Mouse (Mus musculus) forebrain, postnatal 0 days (tissue): ENCODE results near the gene Hoxa9. TPM values are rescaled to one million over a fixed set of nuclear protein-coding genes. Genes with fewer than 3 reads are reported as not detected.

Experiments used
- ATAC-seq: fragments of 200-750 bp; cut with Nextera tagmentation; 2 replicates; pipeline ENCODE4 v1.8.0; 2017; ENCODE audit warnings: mild to moderate bottlenecking, moderate library complexity
- DNase-seq: peaks from one replicate; pipeline ENCODE4 v3.0.0-alpha.2; 2015
- H3K27ac ChIP-seq: fragments of 300-500 bp; sonication (generic); 2 replicates; pipeline ENCODE4 v1.5.1; 2014; ENCODE audit warnings: low read depth, mild to moderate bottlenecking, antibody characterized with exemption, low read length, moderate library complexity, mixed read lengths
- H3K27me3 ChIP-seq: fragments of 300-500 bp; sonication (generic); 2 replicates; pipeline ENCODE4 v1.6.1; 2014; ENCODE audit warnings: mild to moderate bottlenecking, low read length, mixed read lengths; ENCODE audit not compliant: insufficient read depth
- H3K36me3 ChIP-seq: fragments of 300-500 bp; sonication (generic); 2 replicates; pipeline ENCODE4 v1.6.1; 2014; ENCODE audit warnings: mild to moderate bottlenecking, moderate library complexity; ENCODE audit not compliant: insufficient read depth
- H3K4me1 ChIP-seq: fragments of 300-500 bp; sonication (generic); 2 replicates; pipeline ENCODE4 v1.6.1; 2014; ENCODE audit warnings: antibody characterized with exemption; ENCODE audit not compliant: insufficient read depth
- H3K4me2 ChIP-seq: fragments of 300-500 bp; sonication (generic); 2 replicates; pipeline ENCODE4 v1.6.1; 2014; ENCODE audit warnings: low read depth, mild to moderate bottlenecking, moderate library complexity
- H3K4me3 ChIP-seq: fragments of 300-500 bp; sonication (generic); 2 replicates; pipeline ENCODE4 v1.5.1; 2014; ENCODE audit warnings: low read depth, low read length, mixed read lengths
- H3K9ac ChIP-seq: fragments of 300-500 bp; sonication (generic); 2 replicates; pipeline ENCODE4 v1.6.1; 2014; ENCODE audit warnings: mild to moderate bottlenecking
- H3K9me3 ChIP-seq: fragments of 300-500 bp; sonication (generic); 2 replicates; pipeline ENCODE4 v1.6.1; 2016; ENCODE audit warnings: low read length
- CTCF ChIP-seq: sonication (generic); IDR thresholded peaks from 2 replicates; pipeline ENCODE4 v1.5.1; 2016; ENCODE audit warnings: antibody characterized with exemption, control low read depth, low read depth
- WGBS: fragments of 180-500 bp; shearing (Covaris S2); extraction: QIAGEN DNeasy Blood & Tissue Kit; methylation state at CpG from one replicate; pipeline ENCODE4 v1.1.7; 2014; 5-methylcytosine and 5-hydroxymethylcytosine counted together
- polyA plus RNA-seq: library from polyadenylated mRNA; unstranded; fragments of >200 nt; fragmentation: Nextera tagmentation; extraction: Ambion mirVana; gene quantifications from 2 replicates; pipeline ENCODE4 v1.2.1, GENCODE M21; 2015
- total RNA-seq: library from RNA; depleted of rRNA; stranded (reverse); fragments of >200 nt; gene quantifications from 2 replicates; pipeline ENCODE4 v1.2.3, GENCODE M21; 2014

The Hoxa9 gene
- total and polyA plus RNA-seq, 2 experiments from 2014 or later, result not detected

GRCm38 (mm10) chr6:52246916-52247315 lies 16.0 kb upstream of the Hoxa9 start:
- TF ChIP-seq CTCF, result no peak
- ATAC-seq, result no peak

GRCm38 (mm10) chr6:52246403-52246803 lies 15.5 kb upstream of the Hoxa9 start:
- WGBS, result 2% methylated on average over 26 of the region's 26 CpGs
- Histone ChIP-seq H3K9ac (no peak overlapping the region), H3K4me1 (no peaks in the 10 kb centered on the region), H3K27me3 (peaks cover 97% of the 10 kb centered on the region), H3K9me3 (no peaks in the 10 kb centered on the region), H3K4me3 (no peak overlapping the region), H3K27ac (no peak overlapping the region), H3K36me3 (no peaks in the 10 kb centered on the region), H3K4me2 (no peak overlapping the region)
- no peak for TF ChIP-seq CTCF
- no peak for ATAC-seq
- no peak for DNase-seq

More at GRCm38 (mm10) chr6:52246916-52247315, 16.0 kb upstream of the Hoxa9 start:
- WGBS, result 3% methylated on average over 3 of the region's 3 CpGs
- no peak overlapping the region for H3K27ac ChIP-seq
- no peaks in the 10 kb centered on the region for H3K36me3 ChIP-seq
- DNase-seq, result no peak
- peaks cover 97% of the 10 kb centered on the region for H3K27me3 ChIP-seq
- no peaks in the 10 kb centered on the region for H3K4me1 ChIP-seq
- H3K4me3 ChIP-seq, result no peak overlapping the region
- no peaks in the 10 kb centered on the region for H3K9me3 ChIP-seq
- no peak overlapping the region for H3K9ac ChIP-seq
- no peak overlapping the region for H3K4me2 ChIP-seq

- Histone ChIP-seq H3K4me1 (no peaks in the 10 kb centered on the region), H3K9me3 (no peaks in the 10 kb centered on the region), H3K36me3 (no peaks in the 10 kb centered on the region), H3K9ac (no peak within 1 kb of the TSS), H3K27me3 (peaks cover 97% of the 10 kb centered on the region), H3K4me2 (no peak within 1 kb of the TSS), H3K27ac (no peak within 1 kb of the TSS), H3K4me3 (no peak within 1 kb of the TSS)
- no peak for ATAC-seq
- 1% methylated on average over 20 of the region's 20 CpGs for WGBS
- TF ChIP-seq CTCF, result no peak
- DNase-seq, result no peak
These were observed 14.9 kb upstream of the Hoxa9 start, which contains the start of gene Hoxa11 for GRCm38 (mm10) chr6:52245757-52246142. Gene Hoxa11, minus strand, starts transcription at chr6:52245810.

GRCm38 (mm10) chr6:52245040-52245756 lies 14.3 kb upstream of the Hoxa9 start:
- Histone ChIP-seq H3K36me3 (no peaks in the 10 kb centered on the region), H3K9ac (no peak overlapping the region), H3K9me3 (no peaks in the 10 kb centered on the region), H3K4me3 (no peak overlapping the region), H3K27ac (no peak overlapping the region), H3K27me3 (peaks cover 97% of the 10 kb centered on the region), H3K4me2 (no peak overlapping the region), H3K4me1 (no peaks in the 10 kb centered on the region)
- DNase-seq (no peak), ATAC-seq (no peak)
- 2% methylated on average over 71 of the region's 71 CpGs for WGBS
- TF ChIP-seq CTCF, result no peak

- Histone ChIP-seq H3K9me3 (no peaks in the 10 kb centered on the region), H3K9ac (no peak overlapping the region), H3K4me2 (no peak overlapping the region), H3K4me1 (no peaks in the 10 kb centered on the region), H3K4me3 (no peak overlapping the region), H3K36me3 (no peaks in the 10 kb centered on the region), H3K27me3 (peaks cover 97% of the 10 kb centered on the region), H3K27ac (no peak overlapping the region)
- ATAC-seq, result no peak
- DNase-seq, result no peak
- TF ChIP-seq CTCF, result no peak
- WGBS, result 1% methylated on average over 23 of the region's 23 CpGs
These were observed 13.7 kb upstream of the Hoxa9 start for GRCm38 (mm10) chr6:52244471-52245039.

- Histone ChIP-seq H3K36me3 (no peaks in the 10 kb centered on the region), H3K9ac (no peak overlapping the region), H3K4me1 (no peaks in the 10 kb centered on the region), H3K27me3 (peaks cover 98% of the 10 kb centered on the region), H3K4me2 (no peak overlapping the region), H3K4me3 (no peak overlapping the region), H3K27ac (no peak overlapping the region), H3K9me3 (no peaks in the 10 kb centered on the region)
- ATAC-seq, result no peak
- no peak for DNase-seq
- WGBS, result 1% methylated on average over 12 of the region's 12 CpGs
- TF ChIP-seq CTCF, result no peak
These were observed 12.8 kb upstream of the Hoxa9 start for GRCm38 (mm10) chr6:52243681-52244121.

- no peak for TF ChIP-seq CTCF
- H3K4me3 ChIP-seq, result no peak overlapping the region
- no peak overlapping the region for H3K27ac ChIP-seq
- DNase-seq (no peak), ATAC-seq (no peak)
- no peak overlapping the region for H3K9ac ChIP-seq
- H3K36me3 ChIP-seq, result no peaks in the 10 kb centered on the region
- H3K27me3 ChIP-seq, result peaks cover 98% of the 10 kb centered on the region
- H3K4me2 ChIP-seq, result no peak overlapping the region
- H3K4me1 ChIP-seq, result no peaks in the 10 kb centered on the region
- H3K9me3 ChIP-seq, result no peaks in the 10 kb centered on the region
- WGBS, result 6% methylated on average over 4 of the region's 4 CpGs
These were observed 12.0 kb upstream of the Hoxa9 start for GRCm38 (mm10) chr6:52242801-52243332.
